Mouse (Mus musculus): ENCODE measurements around the gene Nemf.
"Not testable (repeated sequence)": the region's sequence is repeated elsewhere in the genome, so short reads cannot be mapped to it uniquely, and the experiment has no call there.

Nemf gene

GRCm38 (mm10) chr12:69356546-69357299 is at the start of gene Nemf:
TSS of gene Nemf (minus strand) at chr12:69357165.
- DNase-seq (ENCODE audit: inconsistent age in 2 of 2, low spot score in 1 of 2), result peak; percentile 90 to 97

- no peak for DNase-seq (ENCODE audit: inconsistent age in 2 of 2, low spot score in 1 of 2)
Measured at GRCm38 (mm10) chr12:69402594-69403167, 45.7 kb upstream of the Nemf start.

- DNase-seq (ENCODE audit: inconsistent age in 2 of 2, low spot score in 1 of 2), result no peak
Measured at GRCm38 (mm10) chr12:69402100-69402499, 45.1 kb upstream of the Nemf start.

GRCm38 (mm10) chr12:69400871-69401286 is 43.9 kb upstream of the Nemf start:
- no peak for DNase-seq (ENCODE audit: inconsistent age in 2 of 2, low spot score in 1 of 2)

- DNase-seq (ENCODE audit: inconsistent age in 2 of 2, low spot score in 1 of 2), result no peak
Measured at GRCm38 (mm10) chr12:69400367-69400766, 43.4 kb upstream of the Nemf start.

- no peak for DNase-seq (ENCODE audit: inconsistent age in 2 of 2, low spot score in 1 of 2)
Measured at GRCm38 (mm10) chr12:69394456-69394855, 37.5 kb upstream of the Nemf start.

GRCm38 (mm10) chr12:69393076-69393475 is 36.1 kb upstream of the Nemf start:
- DNase-seq (ENCODE audit: inconsistent age in 2 of 2, low spot score in 1 of 2), result no peak

- DNase-seq (ENCODE audit: inconsistent age in 2 of 2, low spot score in 1 of 2), result peak in 1 of 2 experiments; percentile 73
Measured at GRCm38 (mm10) chr12:69390000-69390698, 33.2 kb upstream of the Nemf start.

GRCm38 (mm10) chr12:69389273-69389938 is 32.4 kb upstream of the Nemf start:
- DNase-seq (ENCODE audit: inconsistent age in 2 of 2, low spot score in 1 of 2), result no peak

GRCm38 (mm10) chr12:69388321-69388869 is 31.4 kb upstream of the Nemf start:
- DNase-seq (ENCODE audit: inconsistent age in 2 of 2, low spot score in 1 of 2), result no peak

- not testable (repeated sequence) for DNase-seq (ENCODE audit: inconsistent age in 2 of 2, low spot score in 1 of 2)
Measured at GRCm38 (mm10) chr12:69386281-69386732, 29.3 kb upstream of the Nemf start.

- DNase-seq (ENCODE audit: inconsistent age in 2 of 2, low spot score in 1 of 2), result no peak
Measured at GRCm38 (mm10) chr12:69385542-69386280, 28.7 kb upstream of the Nemf start.

- no peak for DNase-seq (ENCODE audit: inconsistent age in 2 of 2, low spot score in 1 of 2)
Measured at GRCm38 (mm10) chr12:69384606-69385005, 27.6 kb upstream of the Nemf start.

- DNase-seq (ENCODE audit: inconsistent age in 2 of 2, low spot score in 1 of 2), result no peak
Measured at GRCm38 (mm10) chr12:69382880-69383279, 25.9 kb upstream of the Nemf start.

- no peak for DNase-seq (ENCODE audit: inconsistent age in 2 of 2, low spot score in 1 of 2)
Measured at GRCm38 (mm10) chr12:69378558-69379454, 21.8 kb upstream of the Nemf start.

- not testable (repeated sequence) for DNase-seq (ENCODE audit: inconsistent age in 2 of 2, low spot score in 1 of 2)
Measured at GRCm38 (mm10) chr12:69377636-69378035, 20.7 kb upstream of the Nemf start.

- DNase-seq (ENCODE audit: inconsistent age in 2 of 2, low spot score in 1 of 2), result no peak
Measured at GRCm38 (mm10) chr12:69377188-69377587, 20.2 kb upstream of the Nemf start.

GRCm38 (mm10) chr12:69376132-69376531 is 19.2 kb upstream of the Nemf start:
- no peak for DNase-seq (ENCODE audit: inconsistent age in 2 of 2, low spot score in 1 of 2)

All from adrenal gland, adult (tissue).